Mouse (Mus musculus) embryonic fibroblast, embryonic 13.5 days (primary cell): ENCODE data around the gene Crhr2. TPM values are rescaled to one million over a fixed set of nuclear protein-coding genes. Genes with fewer than 3 reads are reported as not detected.

ENCODE experiments used
- H3K27ac ChIP-seq: 2 replicates; pipeline ENCODE4 v1.5.1; 2012; ENCODE audit warnings: low read length, control low read depth, inconsistent platforms; ENCODE audit not compliant: insufficient read depth
- H3K4me1 ChIP-seq: 2 replicates; pipeline ENCODE4 v1.6.1; 2011; ENCODE audit warnings: low read length; ENCODE audit not compliant: control insufficient read depth, insufficient read depth
- H3K4me3 ChIP-seq: 2 replicates; pipeline ENCODE4 v1.5.1; 2011; ENCODE audit warnings: mild to moderate bottlenecking, control low read depth, low read length; ENCODE audit not compliant: insufficient read depth
- CTCF ChIP-seq: IDR thresholded peaks from 2 replicates; pipeline ENCODE4 v1.5.1; 2011; ENCODE audit warnings: mild to moderate bottlenecking, control low read depth, low read length, moderate library complexity, borderline replicate concordance; ENCODE audit not compliant: insufficient read depth
- POLR2A ChIP-seq: IDR thresholded peaks from 2 replicates; pipeline ENCODE4 v1.6.1; 2011; ENCODE audit warnings: low read depth, mild to moderate bottlenecking, control low read depth, low read length, moderate library complexity
- polyA plus RNA-seq: library from polyadenylated mRNA; stranded (reverse); fragments of >200 nt; gene quantifications from 2 replicates; pipeline ENCODE4 v1.2.4, GENCODE M21; 2011; ENCODE audit warnings: low read depth; ENCODE audit not compliant: missing spikeins, insufficient read length

Gene Crhr2
- polyA plus RNA-seq, 1 experiment = not detected

- H3K4me1 ChIP-seq = peaks cover under 1% of the 10 kb centered on the region; the same call in 1 of the 2 replicates
- no peak overlapping the region for H3K4me3 ChIP-seq
- no peak overlapping the region for H3K27ac ChIP-seq
- TF ChIP-seq POLR2A = no peak
- no peak for TF ChIP-seq CTCF
These were observed 4.4 kb downstream of the Crhr2 start for GRCm38 (mm10) chr6:55128391-55128790.

DNA sequence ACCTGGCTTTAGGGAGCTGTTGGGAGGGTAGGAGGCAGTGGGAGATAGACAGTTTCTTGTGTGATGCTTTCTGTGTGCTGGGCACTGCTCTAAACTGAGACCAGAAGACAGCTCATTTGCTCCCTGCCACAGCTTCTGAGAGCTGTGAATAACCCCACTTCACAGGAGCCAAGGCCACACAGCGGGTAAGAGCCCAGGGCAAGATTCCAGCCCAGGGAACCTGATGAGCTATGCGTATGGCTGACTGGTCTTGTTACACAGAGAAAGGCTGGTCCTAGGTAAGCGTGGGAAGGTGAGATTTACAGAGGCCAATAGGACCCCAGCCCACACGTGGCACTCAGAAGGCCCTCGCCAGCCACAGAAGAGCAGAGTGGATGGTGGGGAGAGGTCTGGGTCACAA is 6.2 kb downstream of the Crhr2 start:
- Histone ChIP-seq H3K4me3 (no peak overlapping the region), H3K4me1 (peaks cover 5% of the 10 kb centered on the region; the same call in 1 of the 2 replicates), H3K27ac (no peak overlapping the region)
- TF ChIP-seq POLR2A (no peak), CTCF (no peak)

GRCm38 (mm10) chr6:55123056-55123455 is 9.8 kb downstream of the Crhr2 start:
- no peak for TF ChIP-seq CTCF
- TF ChIP-seq POLR2A = no peak
- peaks cover 5% of the 10 kb centered on the region; the same call in 1 of the 2 replicates for H3K4me1 ChIP-seq
- no peak overlapping the region for H3K27ac ChIP-seq

GRCm38 (mm10) chr6:55117325-55118109 is 15.3 kb downstream of the Crhr2 start:
- peak overlapping the region; percentile 30; the same call in 1 of the 2 replicates for H3K4me3 ChIP-seq

More at GRCm38 (mm10) chr6:55123056-55123455, 9.8 kb downstream of the Crhr2 start:
- no peak overlapping the region for H3K4me3 ChIP-seq

GRCm38 (mm10) chr6:55108358-55108757 is 24.5 kb downstream of the Crhr2 start:
- TF ChIP-seq POLR2A (no peak), CTCF (no peak)
- H3K4me3 ChIP-seq = no peak overlapping the region
- no peak overlapping the region for H3K27ac ChIP-seq
- H3K4me1 ChIP-seq = no peaks in the 10 kb centered on the region

More at GRCm38 (mm10) chr6:55117325-55118109, 15.3 kb downstream of the Crhr2 start:
- no peak overlapping the region for H3K27ac ChIP-seq
- no peaks in the 10 kb centered on the region for H3K4me1 ChIP-seq
- TF ChIP-seq POLR2A (no peak), CTCF (no peak)

GRCm38 (mm10) chr6:55098603-55099002 is 34.2 kb downstream of the Crhr2 start:
- TF ChIP-seq CTCF (no peak), POLR2A (no peak)
- no peak overlapping the region for H3K4me3 ChIP-seq
- no peaks in the 10 kb centered on the region for H3K4me1 ChIP-seq
- no peak overlapping the region for H3K27ac ChIP-seq

DNA sequence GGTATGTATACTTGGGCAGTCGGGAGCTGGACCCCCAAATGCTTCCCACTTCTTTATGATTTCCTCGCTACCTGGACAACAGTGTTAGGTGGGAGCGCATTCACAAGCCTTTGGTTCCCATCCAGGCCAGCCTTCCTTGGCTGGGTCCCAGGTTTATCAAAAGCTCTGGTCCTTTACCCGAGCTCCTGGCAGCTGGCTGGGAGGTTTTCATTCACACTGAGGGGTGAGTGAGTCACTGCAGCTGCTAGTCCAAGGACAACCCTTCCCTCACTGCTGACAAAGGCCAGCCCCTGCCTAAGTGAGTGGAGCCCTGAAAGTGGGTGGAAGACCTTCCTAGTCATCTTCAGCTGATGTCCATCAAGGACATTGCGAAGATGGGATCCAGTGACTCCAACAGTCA is 34.8 kb downstream of the Crhr2 start:
- Histone ChIP-seq H3K4me1 (no peaks in the 10 kb centered on the region), H3K27ac (no peak overlapping the region), H3K4me3 (no peak overlapping the region)
- TF ChIP-seq POLR2A (no peak), CTCF (no peak)

- Histone ChIP-seq H3K4me1 (no peaks in the 10 kb centered on the region), H3K4me3 (no peak overlapping the region), H3K27ac (no peak overlapping the region)
- TF ChIP-seq CTCF = no peak
- TF ChIP-seq POLR2A = no peak
These were observed 39.2 kb downstream of the Crhr2 start for GRCm38 (mm10) chr6:55093431-55094146.

- no peak for TF ChIP-seq POLR2A
- no peak for TF ChIP-seq CTCF
- Histone ChIP-seq H3K27ac (no peak overlapping the region), H3K4me1 (no peaks in the 10 kb centered on the region), H3K4me3 (no peak overlapping the region)
These were observed 41.4 kb downstream of the Crhr2 start for GRCm38 (mm10) chr6:55091396-55091795.

DNA sequence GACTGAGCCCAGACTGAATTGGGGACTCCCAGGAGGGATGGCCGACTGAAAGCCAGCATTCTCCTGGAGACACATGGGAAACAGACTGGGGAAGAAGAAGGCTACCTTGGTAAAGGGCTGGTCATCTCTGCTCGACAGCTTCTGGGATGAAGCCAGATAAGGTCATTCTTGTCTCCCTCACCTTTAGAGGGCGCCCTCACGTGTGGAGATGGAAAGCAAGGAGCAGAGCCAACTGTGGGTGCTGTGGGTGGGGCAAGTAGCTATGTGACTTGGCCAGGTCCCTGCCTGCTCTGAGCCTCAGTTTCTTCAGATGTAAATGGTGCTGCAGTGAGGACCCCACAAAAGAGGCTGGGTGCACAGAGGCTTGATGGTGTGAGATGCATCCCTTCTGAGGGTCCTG is 42.2 kb downstream of the Crhr2 start:
- no peak overlapping the region for H3K27ac ChIP-seq

More for the DNA sequence above, 42.2 kb downstream of the Crhr2 start:
- no peak for TF ChIP-seq CTCF
- TF ChIP-seq POLR2A = no peak
- H3K4me3 ChIP-seq = no peak overlapping the region
- no peaks in the 10 kb centered on the region for H3K4me1 ChIP-seq
